Mouse (Mus musculus) cerebellum, adult 2 months (tissue): Measurements from ENCODE around the gene Selenon. TPM values are rescaled to one million over a fixed set of nuclear protein-coding genes. Genes with fewer than 3 reads are reported as not detected.

Experiments
- DNase-seq, 2 experiments: peaks; one replicate each; pipeline ENCODE4 v3.0.0; 2021
- H3K27ac ChIP-seq: fragments of 200-500 bp; 2 replicates; pipeline ENCODE4 v1.5.1; 2012; ENCODE audit warnings: low read length, control low read depth, inconsistent platforms; ENCODE audit not compliant: insufficient read depth
- H3K27me3 ChIP-seq: fragments of 200-500 bp; 2 replicates; pipeline ENCODE4 v1.6.1; 2012; ENCODE audit warnings: inconsistent platforms, mild to moderate bottlenecking, low read length, moderate library complexity; ENCODE audit not compliant: control insufficient read depth, insufficient read depth
- H3K4me1 ChIP-seq: fragments of 200-500 bp; 2 replicates; pipeline ENCODE4 v1.6.1; 2011; ENCODE audit warnings: low read length; ENCODE audit not compliant: control insufficient read depth, insufficient read depth
- H3K4me3 ChIP-seq: fragments of 200-500 bp; replicated peaks from 2 replicates; pipeline ENCODE3; 2011; ENCODE audit warnings: mild to moderate bottlenecking, low read depth, low read length, control low read depth; ENCODE audit not compliant: insufficient read depth
- CTCF ChIP-seq: fragments of 200-500 bp; IDR thresholded peaks from 2 replicates; pipeline ENCODE4 v1.5.1; 2011; ENCODE audit warnings: low read depth, mild to moderate bottlenecking, control low read depth, low read length, moderate library complexity, borderline replicate concordance; ENCODE audit not compliant: insufficient read depth
- POLR2A ChIP-seq: fragments of 200-500 bp; IDR thresholded peaks from 2 replicates; pipeline ENCODE4 v1.6.1; 2011; ENCODE audit warnings: low read length, control low read depth, borderline replicate concordance; ENCODE audit not compliant: insufficient read depth
- WGBS: fragments of 180-500 bp; shearing (Covaris S2); methylation state at CpG from one replicate; pipeline ENCODE4 v1.1.7; 2018; 5-methylcytosine and 5-hydroxymethylcytosine counted together
- polyA plus RNA-seq: library from polyadenylated mRNA; depleted of rRNA; stranded (reverse); fragments of >200 nt; gene quantifications from 2 replicates; pipeline ENCODE4 v1.2.3, GENCODE M21; 2012

The Selenon gene
- polyA plus RNA-seq, 1 experiment, result 37.8 TPM

- 78% methylated on average over 8 of the region's 8 CpGs for WGBS
- Histone ChIP-seq H3K27me3 (no peaks in the 10 kb centered on the region), H3K27ac (0 out of 2 replicates have a peak overlapping the region, but pooled peaks have one; percentile 10), H3K4me3 (no peak overlapping the region), H3K4me1 (peaks cover 29% of the 10 kb centered on the region)
- TF ChIP-seq POLR2A, result no peak
- TF ChIP-seq CTCF, result no peak
- DNase-seq, result no peak
Measured at GRCm38 (mm10) chr4:134560699-134561098, 8.7 kb upstream of the Selenon start.

DNA sequence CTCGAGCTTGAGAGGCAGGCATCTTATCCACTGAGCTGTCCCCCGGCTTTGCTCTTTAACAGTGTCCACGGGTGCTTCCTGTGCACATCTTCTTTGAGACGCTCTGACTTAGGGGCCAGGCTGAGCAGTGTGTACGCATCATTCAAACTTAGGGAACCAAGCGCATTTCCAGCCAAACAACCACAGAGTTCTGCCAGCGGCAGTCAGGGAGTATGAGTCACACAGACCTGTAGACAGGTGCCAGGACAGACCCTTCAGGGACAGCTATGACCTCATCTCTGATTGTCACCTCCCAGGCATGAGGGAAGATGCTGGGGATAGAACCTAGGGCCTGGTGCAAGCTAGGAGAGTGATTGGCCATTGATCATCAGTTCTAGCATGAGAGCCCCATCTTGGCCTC is 7.2 kb upstream of the Selenon start:
- H3K27ac ChIP-seq, result no peak overlapping the region
- TF ChIP-seq POLR2A, result no peak
- no peak for TF ChIP-seq CTCF
- DNase-seq, result no peak
- no peaks in the 10 kb centered on the region for H3K27me3 ChIP-seq
- 70% methylated on average over 7 of the region's 7 CpGs for WGBS
- H3K4me3 ChIP-seq, result no peak overlapping the region
- H3K4me1 ChIP-seq, result peaks cover 21% of the 10 kb centered on the region

- DNase-seq, result no peak
- TF ChIP-seq CTCF, result no peak
- no peak for TF ChIP-seq POLR2A
- peaks cover 16% of the 10 kb centered on the region for H3K4me1 ChIP-seq
- WGBS, result 61% methylated on average over 9 of the region's 9 CpGs
- no peak overlapping the region for H3K4me3 ChIP-seq
- H3K27ac ChIP-seq, result no peak overlapping the region
- no peaks in the 10 kb centered on the region for H3K27me3 ChIP-seq
Measured at GRCm38 (mm10) chr4:134558570-134559113, 6.7 kb upstream of the Selenon start.

- TF ChIP-seq POLR2A (no peak), CTCF (no peak)
- H3K27me3 ChIP-seq, result no peaks in the 10 kb centered on the region
- 41% methylated on average over 16 of the region's 16 CpGs for WGBS
- no peak overlapping the region for H3K4me3 ChIP-seq
- H3K27ac ChIP-seq, result no peak overlapping the region
- H3K4me1 ChIP-seq, result peaks cover 11% of the 10 kb centered on the region
- DNase-seq, result no peak
Measured at GRCm38 (mm10) chr4:134557626-134558249, 5.8 kb upstream of the Selenon start.

DNA sequence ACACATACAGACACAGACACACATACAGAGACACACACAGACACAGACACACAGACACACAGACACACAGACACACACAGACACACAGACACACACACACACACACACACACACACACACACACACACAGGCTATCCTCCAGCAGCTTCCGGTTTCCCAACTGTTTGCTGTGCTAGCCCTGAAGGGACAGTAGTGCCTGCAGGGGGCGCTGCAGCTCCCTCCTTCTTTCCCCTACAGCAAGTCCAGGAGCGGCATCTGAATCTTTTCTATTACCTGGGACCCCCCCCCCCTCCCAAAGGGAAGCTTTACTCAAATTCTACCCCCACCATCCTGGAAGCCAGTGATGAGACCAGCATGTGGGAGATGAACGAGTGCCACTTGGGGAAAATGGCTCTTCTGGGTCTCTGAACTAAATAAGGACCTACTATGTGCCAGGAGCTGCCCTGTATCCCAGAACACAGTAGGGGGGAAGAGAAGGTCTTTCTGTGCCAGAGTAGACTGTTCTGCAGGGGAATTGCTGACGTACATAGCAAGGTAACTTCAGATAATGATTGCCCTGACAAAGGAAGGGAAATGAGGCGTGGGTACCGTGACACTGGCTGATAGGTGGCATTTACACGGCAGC is 4.1 kb upstream of the Selenon start:
- H3K27me3 ChIP-seq, result no peaks in the 10 kb centered on the region
- WGBS, result 57% methylated on average over 8 of the region's 8 CpGs
- H3K27ac ChIP-seq, result no peak overlapping the region
- DNase-seq, result no peak
- H3K4me1 ChIP-seq, result peaks cover 4% of the 10 kb centered on the region
- H3K4me3 ChIP-seq, result no peak overlapping the region
- TF ChIP-seq POLR2A (no peak), CTCF (peak; percentile 46)

- H3K4me1 ChIP-seq, result peaks cover 12% of the 10 kb centered on the region
- no peak overlapping the region for H3K27ac ChIP-seq
- H3K4me3 ChIP-seq, result no peak overlapping the region
- DNase-seq, result no peak
- WGBS, result 61% methylated on average over 1 of the region's 1 CpGs
- H3K27me3 ChIP-seq, result no peaks in the 10 kb centered on the region
- TF ChIP-seq CTCF (peak; percentile 60), POLR2A (no peak)
Measured at GRCm38 (mm10) chr4:134553631-134554030, 1.7 kb upstream of the Selenon start.

- Histone ChIP-seq H3K4me1 (peaks cover 41% of the 10 kb centered on the region), H3K27me3 (no peaks in the 10 kb centered on the region), H3K27ac (no peak overlapping the region), H3K4me3 (no peak overlapping the region)
- peak in 1 of 2 experiments; percentile 15 for DNase-seq
- 99% methylated on average over 8 of the region's 8 CpGs for WGBS
- TF ChIP-seq POLR2A (no peak), CTCF (peak; percentile 7; the same call in 1 of the 2 replicates)
Measured at GRCm38 (mm10) chr4:134549899-134550298, 2.1 kb downstream of the Selenon start.

GRCm38 (mm10) chr4:134548169-134548938 is 3.6 kb downstream of the Selenon start:
- Histone ChIP-seq H3K27ac (no peak overlapping the region; the same call in 1 of the 2 replicates), H3K27me3 (no peaks in the 10 kb centered on the region), H3K4me1 (peaks cover 41% of the 10 kb centered on the region), H3K4me3 (no peak overlapping the region)
- 36% methylated on average over 18 of the region's 18 CpGs for WGBS
- TF ChIP-seq POLR2A (no peak), CTCF (peak; percentile 51; the same call in 1 of the 2 replicates)
- peak; percentile 42 to 45 for DNase-seq
